Mouse (Mus musculus) CH12.LX (cell line): Measurements from ENCODE around the gene Haus2. TPM values are rescaled to one million over a fixed set of nuclear protein-coding genes. Genes with fewer than 3 reads are reported as not detected.

Experiments used
- DNase-seq: peaks from one replicate; pipeline ENCODE4 v3.0.0-alpha.2; 2013; ENCODE audit errors: extremely low read depth
- H3K27ac ChIP-seq: 2 replicates; pipeline ENCODE4 v1.5.1; 2012; ENCODE audit warnings: low read depth, mild to moderate bottlenecking, control low read depth, moderate library complexity; ENCODE audit not compliant: insufficient read depth
- H3K27me3 ChIP-seq: replicated peaks from 2 replicates; pipeline ENCODE3; 2012; ENCODE audit warnings: inconsistent platforms
- H3K36me3 ChIP-seq, 2 experiments: replicated peaks in 1 of 2; 2 replicates each; pipeline versions ENCODE3 to v1.6.1; 2012; ENCODE audit warnings: inconsistent platforms in 1 of 2, low read length in 1 of 2, mild to moderate bottlenecking in 1 of 2, mixed read lengths in 1 of 2, moderate library complexity in 1 of 2; ENCODE audit not compliant: control insufficient read depth in 1 of 2, insufficient read depth in 1 of 2
- H3K4me1 ChIP-seq, 2 experiments: 2 replicates each; pipeline ENCODE4 v1.6.1; 2012; ENCODE audit warnings: inconsistent platforms in 1 of 2, moderate library complexity in 1 of 2; ENCODE audit not compliant: insufficient read depth in 2 of 2, control insufficient read depth in 1 of 2
- H3K4me2 ChIP-seq: 2 replicates; pipeline ENCODE4 v1.6.1; 2012; ENCODE audit warnings: low read depth, mild to moderate bottlenecking, control low read depth; ENCODE audit not compliant: poor library complexity, insufficient read depth, severe bottlenecking
- H3K4me3 ChIP-seq, 3 experiments: fragments of 150-350 bp in 1 of 3; sonication (generic) in 1 of 3; replicated peaks in 1 of 3; 2 replicates each; pipeline versions ENCODE3 to v1.5.1; 2011 to 2012; ENCODE audit warnings: low read depth in 2 of 3, low read length in 2 of 3, mild to moderate bottlenecking in 2 of 3, moderate library complexity in 2 of 3, control low read depth in 1 of 3, improper control_type of control experiment in 1 of 3, inconsistent platforms in 1 of 3, mixed read lengths in 1 of 3; ENCODE audit not compliant: poor library complexity in 1 of 3
- H3K79me2 ChIP-seq: replicated peaks from 2 replicates; pipeline ENCODE4 v1.6.1; 2012; ENCODE audit warnings: mild to moderate bottlenecking, moderate library complexity; ENCODE audit not compliant: control insufficient read depth, poor library complexity, insufficient read depth, severe bottlenecking; ENCODE audit errors: extremely low read depth
- H3K9ac ChIP-seq: 2 replicates; pipeline ENCODE4 v1.6.1; 2012; ENCODE audit warnings: low read depth, mild to moderate bottlenecking, control low read depth, moderate library complexity; ENCODE audit not compliant: insufficient read depth
- H3K9me3 ChIP-seq: replicated peaks from 2 replicates; pipeline ENCODE3; 2012; ENCODE audit warnings: low read length, inconsistent platforms, mixed read lengths
- CHD1 ChIP-seq: IDR thresholded peaks from 2 replicates; pipeline ENCODE4 v1.6.1; 2012; ENCODE audit warnings: low read depth, low read length, improper control_type of control experiment, inconsistent platforms
- CTCF ChIP-seq, 2 experiments: IDR thresholded peaks in 1 of 2; conservative IDR thresholded peaks in 1 of 2; 2 replicates each; pipeline ENCODE4 v1.5.1; 2011 to 2012; ENCODE audit warnings: low read depth in 2 of 2, low read length in 2 of 2, improper control_type of control experiment in 1 of 2, inconsistent platforms in 1 of 2, mild to moderate bottlenecking in 1 of 2, moderate library complexity in 1 of 2
- E2F4 ChIP-seq: IDR thresholded peaks from 2 replicates; pipeline ENCODE4 v1.6.1; 2011; ENCODE audit warnings: low read depth, low read length, improper control_type of control experiment; ENCODE audit not compliant: insufficient replicate concordance
- EP300 ChIP-seq: IDR thresholded peaks from 2 replicates; pipeline ENCODE4 v1.6.1; 2011; ENCODE audit warnings: low read length, improper control_type of control experiment
- ETS1 ChIP-seq: conservative IDR thresholded peaks from 2 replicates; pipeline ENCODE4 v1.6.1; 2012; ENCODE audit warnings: low read depth, mild to moderate bottlenecking, inconsistent platforms, low read length, improper control_type of control experiment, moderate library complexity
- HCFC1 ChIP-seq: IDR thresholded peaks from 2 replicates; pipeline ENCODE4 v1.6.1; 2012; ENCODE audit warnings: low read depth, mild to moderate bottlenecking, inconsistent platforms, low read length, improper control_type of control experiment
- JUN ChIP-seq: IDR thresholded peaks from 2 replicates; pipeline ENCODE4 v1.6.1; 2011; ENCODE audit warnings: low read depth, mild to moderate bottlenecking, low read length, improper control_type of control experiment, moderate library complexity; ENCODE audit not compliant: insufficient read depth
- JUND ChIP-seq: conservative IDR thresholded peaks from 2 replicates; pipeline ENCODE4 v1.6.1; 2011; ENCODE audit warnings: low read depth, low read length, improper control_type of control experiment
- KAT2A ChIP-seq: IDR thresholded peaks from 2 replicates; pipeline ENCODE4 v1.6.1; 2012; ENCODE audit warnings: low read length, improper control_type of control experiment, inconsistent platforms; ENCODE audit not compliant: insufficient replicate concordance
- MAFK ChIP-seq: IDR thresholded peaks from 2 replicates; pipeline ENCODE4 v1.6.1; 2011; ENCODE audit warnings: low read length, improper control_type of control experiment; ENCODE audit not compliant: insufficient replicate concordance
- MEF2A ChIP-seq: IDR thresholded peaks from 2 replicates; pipeline ENCODE4 v1.6.1; 2014; ENCODE audit warnings: low read depth, mild to moderate bottlenecking, inconsistent platforms, low read length, improper control_type of control experiment, borderline replicate concordance
- MYC ChIP-seq: IDR thresholded peaks from 2 replicates; pipeline ENCODE4 v1.6.1; 2011; ENCODE audit warnings: low read depth, mild to moderate bottlenecking, improper control_type of control experiment, low read length
- NELFE ChIP-seq: IDR thresholded peaks from 2 replicates; pipeline ENCODE4 v1.6.1; 2011; ENCODE audit warnings: low read depth, low read length, improper control_type of control experiment
- PAX5 ChIP-seq: IDR thresholded peaks from 2 replicates; pipeline ENCODE4 v1.6.1; 2012; ENCODE audit warnings: low read length, inconsistent platforms, mixed read lengths
- POLR2AphosphoS2 ChIP-seq: IDR thresholded peaks from 2 replicates; pipeline ENCODE4 v1.6.1; 2011; ENCODE audit warnings: low read depth, low read length, improper control_type of control experiment
- RCOR1 ChIP-seq: conservative IDR thresholded peaks from 2 replicates; pipeline ENCODE4 v1.6.1; 2012; ENCODE audit warnings: low read depth, mild to moderate bottlenecking, inconsistent platforms, low read length, improper control_type of control experiment
- SMC3 ChIP-seq: IDR thresholded peaks from 2 replicates; pipeline ENCODE4 v1.6.1; 2011; ENCODE audit warnings: low read depth, low read length, improper control_type of control experiment
- TCF12 ChIP-seq: IDR thresholded peaks from 2 replicates; pipeline ENCODE4 v1.6.1; 2014; ENCODE audit warnings: low read depth, mild to moderate bottlenecking, inconsistent platforms, low read length, improper control_type of control experiment
- UBTF ChIP-seq: IDR thresholded peaks from 2 replicates; pipeline ENCODE4 v1.6.1; 2012; ENCODE audit warnings: low read depth, mild to moderate bottlenecking, inconsistent platforms, low read length, improper control_type of control experiment, moderate library complexity
- USF1 ChIP-seq: IDR thresholded peaks from 2 replicates; pipeline ENCODE4 v1.6.1; 2014; ENCODE audit warnings: low read depth, mild to moderate bottlenecking, inconsistent platforms, low read length, improper control_type of control experiment
- ZC3H11A ChIP-seq: IDR thresholded peaks from 2 replicates; pipeline ENCODE4 v1.6.1; 2012; ENCODE audit warnings: low read depth, mild to moderate bottlenecking, inconsistent platforms, low read length, improper control_type of control experiment
- ZKSCAN1 ChIP-seq: IDR thresholded peaks from 2 replicates; pipeline ENCODE4 v1.6.1; 2012; ENCODE audit warnings: low read depth, inconsistent platforms, low read length, improper control_type of control experiment, borderline replicate concordance
- ZMIZ1 ChIP-seq: IDR thresholded peaks from 2 replicates; pipeline ENCODE4 v1.6.1; 2012; ENCODE audit warnings: low read depth, mild to moderate bottlenecking, inconsistent platforms, low read length, improper control_type of control experiment
- ZNF384 ChIP-seq: IDR thresholded peaks from 2 replicates; pipeline ENCODE4 v1.6.1; 2012; ENCODE audit warnings: low read depth, low read length, improper control_type of control experiment, inconsistent platforms
- dilution Hi-C: fragments of 300-500 bp; cut with MboI; formaldehyde crosslinking; loops from 2 replicates; pipeline ENCODE4 v1.14.3; 2020; ENCODE audit warnings: low sequenced_read_pairs; ENCODE audit not compliant: extremely low pct_unique_long_range_greater_than_20kb, extremely low pct_ligation_motif_present
- in situ Hi-C: fragments of 300-500 bp; cut with MboI; formaldehyde crosslinking; loops from 3 replicates; pipeline ENCODE4 v1.14.3; 2019; ENCODE audit warnings: low sequenced_read_pairs, low pct_ligation_motif_present, low pct_unique_long_range_greater_than_20kb, mixed read lengths
- polyA plus RNA-seq: library from polyadenylated mRNA; unstranded; fragments of >175 nt; gene quantifications from 2 replicates; pipeline ENCODE4 v1.2.1, GENCODE M21; 2012; ENCODE audit warnings: low read depth; ENCODE audit not compliant: insufficient read length
- total RNA-seq, 2 experiments: library from RNA; depleted of rRNA; stranded (reverse); fragments of 300-350 nt in 1 of 2; fragments of >200 nt in 1 of 2; gene quantifications; 2 replicates each; pipeline ENCODE4 v1.2.3; 2012 to 2014

The Haus2 gene
- total and polyA plus RNA-seq, 3 experiments: 12.8 to 37.8 (median 18.2) TPM

GRCm38 (mm10) chr2:120662766-120663165, 53.6 kb downstream of the Haus2 start:
- no peak overlapping the region for H3K9ac ChIP-seq
- H3K4me2 ChIP-seq: no peak overlapping the region
- in situ Hi-C loops (loop anchor here (10.0 kb wide), 1 partner anchor 178 kb away; no protein-coding TSS in a partner anchor), dilution Hi-C loops (no loop called here)
- no peaks in the 10 kb centered on the region for H3K9me3 ChIP-seq
- no peaks in the 10 kb centered on the region for H3K27me3 ChIP-seq
- peaks cover 2 to 23% of the 10 kb centered on the region in 2 experiments; a peak in 3 of 4 replicates for H3K4me1 ChIP-seq
- no peaks in the 10 kb centered on the region for H3K36me3 ChIP-seq
- no peaks in the 10 kb centered on the region for H3K79me2 ChIP-seq
- H3K4me3 ChIP-seq: no peak overlapping the region
- TF ChIP-seq POLR2AphosphoS2 (no peak), CTCF (conservative IDR thresholded peaks at IDR 0.05 in 1 of 2, IDR thresholded peaks at IDR 0.05 in 1 of 2; ENCODE audit: low read depth in 2 of 2, low read length in 2 of 2) (no peak), ZKSCAN1 (no peak), CHD1 (no peak), NELFE (no peak), PAX5 (no peak), E2F4 (no peak), ZMIZ1 (no peak), ZNF384 (no peak), EP300 (no peak), USF1 (no peak), HCFC1 (no peak), ETS1 (no peak), ZC3H11A (no peak), MEF2A (no peak), MYC (no peak), JUND (no peak), MAFK (no peak), SMC3 (no peak)
- DNase-seq: no peak
- no peak overlapping the region for H3K27ac ChIP-seq

DNA sequence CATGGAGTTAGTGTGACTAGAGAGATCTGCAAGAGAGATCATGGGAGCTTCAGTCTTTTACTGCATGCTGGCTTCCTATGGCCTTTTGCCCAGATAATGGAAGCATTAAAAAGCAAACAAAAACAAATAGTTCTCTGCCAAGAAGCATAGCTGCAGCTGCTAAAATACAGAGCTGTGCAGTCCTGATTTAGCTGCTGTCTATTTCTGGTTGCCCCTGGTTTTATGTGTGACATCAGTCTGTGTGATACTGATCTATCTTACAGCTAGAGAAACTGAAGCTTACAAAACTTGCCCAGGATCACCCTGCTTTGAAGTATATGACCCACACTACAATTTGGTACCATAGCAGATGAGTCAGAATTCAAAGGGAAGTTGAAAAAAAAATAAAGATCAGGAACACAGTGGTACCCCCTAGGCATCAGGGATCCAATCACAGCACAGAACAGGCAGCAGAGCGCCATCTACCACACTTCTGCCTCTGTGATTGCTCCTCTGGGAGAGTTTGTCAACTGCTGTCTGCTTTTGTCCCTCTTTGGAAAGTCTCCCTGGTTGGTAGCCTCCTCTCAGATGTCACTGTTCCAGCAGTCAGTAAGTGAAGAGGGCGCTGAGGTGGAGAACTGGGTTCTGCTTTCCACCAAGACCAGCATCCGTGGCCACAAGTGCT, 54.4 kb downstream of the Haus2 start:
- peaks cover 2 to 23% of the 10 kb centered on the region in 2 experiments; a peak in 3 of 4 replicates for H3K4me1 ChIP-seq
- DNase-seq: no peak
- H3K79me2 ChIP-seq: no peaks in the 10 kb centered on the region
- no peaks in the 10 kb centered on the region for H3K9me3 ChIP-seq
- dilution Hi-C loops: no loop called here
- TF ChIP-seq CTCF (conservative IDR thresholded peaks at IDR 0.05 in 1 of 2, IDR thresholded peaks at IDR 0.05 in 1 of 2; ENCODE audit: low read depth in 2 of 2, low read length in 2 of 2) (peak in 1 of 2 experiments; percentile 37; a peak in 2 of 4 replicates), TCF12 (no peak), ZNF384 (no peak), JUN (no peak), UBTF (no peak), KAT2A (no peak), E2F4 (no peak), ZKSCAN1 (no peak), RCOR1 (no peak)
- TF ChIP-seq, all 38 proteins: peak for 1
- Histone ChIP-seq H3K27me3 (no peaks in the 10 kb centered on the region), H3K27ac (no peak overlapping the region), H3K9ac (no peak overlapping the region), H3K4me3 (no peak overlapping the region), H3K4me2 (no peak overlapping the region), H3K36me3 (no peaks in the 10 kb centered on the region)
- in situ Hi-C loops: loop anchor here (10.0 kb wide), 1 partner anchor 179 kb away; no protein-coding TSS in a partner anchor
